Mouse (Mus musculus) ES-E14 (cell line): ENCODE results near the gene Itgb5.

Experiments
- CHD2 ChIP-seq: IDR thresholded peaks from 2 replicates; pipeline ENCODE4 v1.6.1; 2014; ENCODE audit warnings: mild to moderate bottlenecking, low read depth, low read length, inconsistent platforms
- HCFC1 ChIP-seq: IDR thresholded peaks from 2 replicates; pipeline ENCODE4 v1.6.1; 2012; ENCODE audit warnings: low read length, inconsistent platforms, borderline replicate concordance; ENCODE audit not compliant: insufficient read depth
- MAFK ChIP-seq: IDR thresholded peaks from 2 replicates; pipeline ENCODE4 v1.6.1; 2014; ENCODE audit warnings: mild to moderate bottlenecking, low read depth, low read length, inconsistent platforms; ENCODE audit not compliant: insufficient read depth

- no peak for TF ChIP-seq MAFK
- TF ChIP-seq CHD2 = no peak
- TF ChIP-seq HCFC1 = no peak
Observed at GRCm38 (mm10) chr16:33932126-33932525, 102.7 kb downstream of the Itgb5 start.
